Mouse (Mus musculus) hindbrain, postnatal 0 days (tissue): ENCODE results near the gene Ahdc1. TPM values are rescaled to one million over a fixed set of nuclear protein-coding genes. Genes with fewer than 3 reads are reported as not detected.

Source experiments
- ATAC-seq: fragments of 200-750 bp; cut with Nextera tagmentation; 2 replicates; pipeline ENCODE4 v1.8.0; 2017; ENCODE audit warnings: mild to moderate bottlenecking, moderate TSS enrichment, moderate library complexity
- DNase-seq: peaks from one replicate; pipeline ENCODE4 v3.0.0-alpha.2; 2015; ENCODE audit warnings: low spot score
- H3K27ac ChIP-seq: fragments of 300-500 bp; sonication (generic); 2 replicates; pipeline ENCODE4 v1.5.1; 2014; ENCODE audit warnings: mild to moderate bottlenecking
- H3K27me3 ChIP-seq: fragments of 300-500 bp; sonication (generic); 2 replicates; pipeline ENCODE4 v1.6.1; 2014; ENCODE audit warnings: low read length, mixed read lengths; ENCODE audit not compliant: insufficient read depth
- H3K36me3 ChIP-seq: fragments of 300-500 bp; sonication (generic); 2 replicates; pipeline ENCODE4 v1.6.1; 2014; ENCODE audit warnings: low read length, mixed read lengths; ENCODE audit not compliant: insufficient read depth
- H3K4me1 ChIP-seq: fragments of 300-500 bp; sonication (generic); 2 replicates; pipeline ENCODE4 v1.6.1; 2014; ENCODE audit warnings: antibody characterized with exemption, low read length, mixed read lengths; ENCODE audit not compliant: insufficient read depth
- H3K4me2 ChIP-seq: fragments of 300-500 bp; sonication (generic); 2 replicates; pipeline ENCODE4 v1.6.1; 2014; ENCODE audit warnings: low read depth, mild to moderate bottlenecking, low read length, moderate library complexity, mixed read lengths
- H3K4me3 ChIP-seq: fragments of 300-500 bp; sonication (generic); 2 replicates; pipeline ENCODE4 v1.5.1; 2014; ENCODE audit warnings: low read length
- H3K9ac ChIP-seq: fragments of 300-500 bp; sonication (generic); replicated peaks from 2 replicates; pipeline ENCODE4 v1.6.1; 2014; ENCODE audit warnings: mild to moderate bottlenecking, low read length, moderate library complexity, mixed read lengths
- H3K9me3 ChIP-seq: fragments of 300-500 bp; sonication (generic); 2 replicates; pipeline ENCODE4 v1.6.1; 2016; ENCODE audit warnings: low read length, mixed read lengths
- CTCF ChIP-seq: IDR thresholded peaks from 2 replicates; pipeline ENCODE4 v1.5.1; 2016; ENCODE audit warnings: antibody characterized with exemption, control low read depth, low read depth
- WGBS: fragments of 180-500 bp; shearing (Covaris S2); extraction: QIAGEN DNeasy Blood & Tissue Kit; methylation state at CpG from one replicate; pipeline ENCODE4 v1.1.7; 2014; 5-methylcytosine and 5-hydroxymethylcytosine counted together
- polyA plus RNA-seq: library from polyadenylated mRNA; unstranded; fragments of >200 nt; fragmentation: Nextera tagmentation; extraction: Ambion mirVana; gene quantifications from 2 replicates; pipeline ENCODE4 v1.2.1, GENCODE M21; 2015
- total RNA-seq: library from RNA; depleted of rRNA; stranded (reverse); fragments of >200 nt; gene quantifications from 2 replicates; pipeline ENCODE4 v1.2.3, GENCODE M21; 2014

Gene Ahdc1
- total and polyA plus RNA-seq, 2 experiments from 2014 or later: 10.8 to 106 TPM

GRCm38 (mm10) chr4:133115721-133116429 lies 104.8 kb downstream of the Ahdc1 start:
- Histone ChIP-seq H3K27me3 (no peaks in the 10 kb centered on the region), H3K36me3 (no peaks in the 10 kb centered on the region), H3K9me3 (no peaks in the 10 kb centered on the region), H3K4me1 (peaks cover 8% of the 10 kb centered on the region), H3K4me2 (no peak overlapping the region), H3K27ac (no peak overlapping the region), H3K9ac (no peak overlapping the region), H3K4me3 (no peak overlapping the region)
- 61% methylated on average over 14 of the region's 14 CpGs for WGBS
- ATAC-seq: no peak
- no peak for DNase-seq
- TF ChIP-seq CTCF: no peak

GRCm38 (mm10) chr4:133116756-133117470 lies 105.9 kb downstream of the Ahdc1 start:
- Histone ChIP-seq H3K9me3 (no peaks in the 10 kb centered on the region), H3K36me3 (no peaks in the 10 kb centered on the region), H3K27me3 (no peaks in the 10 kb centered on the region), H3K27ac (peak overlapping the region; percentile 88), H3K4me3 (no peak overlapping the region), H3K4me1 (peaks cover 8% of the 10 kb centered on the region), H3K9ac (peak overlapping the region; percentile 21; the same call in 1 of the 2 replicates), H3K4me2 (peak overlapping the region; percentile 30; the same call in 1 of the 2 replicates)
- WGBS: 45% methylated on average over 3 of the region's 3 CpGs
- ATAC-seq: no peak
- no peak for TF ChIP-seq CTCF
- no peak for DNase-seq

GRCm38 (mm10) chr4:133117556-133118411 lies 106.7 kb downstream of the Ahdc1 start:
- Histone ChIP-seq H3K4me3 (no peak overlapping the region), H3K36me3 (no peaks in the 10 kb centered on the region), H3K4me1 (peaks cover 8% of the 10 kb centered on the region), H3K9me3 (no peaks in the 10 kb centered on the region), H3K27ac (peak overlapping the region; percentile 88), H3K27me3 (no peaks in the 10 kb centered on the region), H3K9ac (peak overlapping the region; percentile 21; the same call in 1 of the 2 replicates), H3K4me2 (peak overlapping the region; percentile 30)
- WGBS: 13% methylated on average over 18 of the region's 18 CpGs
- DNase-seq: peak; percentile 76
- ATAC-seq: peak; percentile 71
- no peak for TF ChIP-seq CTCF

GRCm38 (mm10) chr4:133118775-133119375 lies 107.8 kb downstream of the Ahdc1 start:
- no peaks in the 10 kb centered on the region for H3K9me3 ChIP-seq
- no peak for DNase-seq
- WGBS: 69% methylated on average over 6 of the region's 6 CpGs
- no peak overlapping the region for H3K27ac ChIP-seq
- H3K9ac ChIP-seq: no peak overlapping the region
- no peak overlapping the region for H3K4me2 ChIP-seq
- H3K4me3 ChIP-seq: no peak overlapping the region
- peaks cover 8% of the 10 kb centered on the region for H3K4me1 ChIP-seq
- no peak for TF ChIP-seq CTCF
- no peak for ATAC-seq
- H3K27me3 ChIP-seq: no peaks in the 10 kb centered on the region
- no peaks in the 10 kb centered on the region for H3K36me3 ChIP-seq

- WGBS: 85% methylated on average over 6 of the region's 6 CpGs
Observed at GRCm38 (mm10) chr4:133119579-133119978, 108.5 kb downstream of the Ahdc1 start.

GRCm38 (mm10) chr4:133120833-133121321 lies 109.8 kb downstream of the Ahdc1 start:
- WGBS: 6% methylated on average over 9 of the region's 11 CpGs
- H3K27ac ChIP-seq: peak overlapping the region; percentile 2; the same call in 1 of the 2 replicates
- no peak overlapping the region for H3K4me3 ChIP-seq
- H3K9me3 ChIP-seq: 0 out of 2 replicates have a peak, but pooled peaks cover 4% of the 10 kb centered on the region
- H3K9ac ChIP-seq: no peak overlapping the region
- peak; percentile 61 for ATAC-seq
- no peak for TF ChIP-seq CTCF
- no peaks in the 10 kb centered on the region for H3K27me3 ChIP-seq
- no peaks in the 10 kb centered on the region for H3K36me3 ChIP-seq
- H3K4me1 ChIP-seq: peaks cover 8% of the 10 kb centered on the region
- no peak overlapping the region for H3K4me2 ChIP-seq
- peak; percentile 62 for DNase-seq

More at GRCm38 (mm10) chr4:133119579-133119978, 108.5 kb downstream of the Ahdc1 start:
- H3K27me3 ChIP-seq: no peaks in the 10 kb centered on the region
- peaks cover 8% of the 10 kb centered on the region for H3K4me1 ChIP-seq
- no peak overlapping the region for H3K9ac ChIP-seq
- DNase-seq (no peak), ATAC-seq (no peak)
- no peak for TF ChIP-seq CTCF
- H3K9me3 ChIP-seq: 0 out of 2 replicates have a peak, but pooled peaks cover 4% of the 10 kb centered on the region
- no peaks in the 10 kb centered on the region for H3K36me3 ChIP-seq
- H3K4me3 ChIP-seq: no peak overlapping the region
- H3K27ac ChIP-seq: no peak overlapping the region
- no peak overlapping the region for H3K4me2 ChIP-seq
